Mouse (Mus musculus): ENCODE results near the gene Iqcd.

- TF ChIP-seq POLR2A (IDR thresholded peaks at IDR 0.05; ENCODE audit: insufficient read depth, low read depth, low read length) (no peak), EP300 (IDR thresholded peaks at IDR 0.05; ENCODE audit: insufficient read depth, low read depth, low read length) (no peak), CTCF (IDR thresholded peaks at IDR 0.05) (no peak)
These were observed 22.0 kb upstream of the Iqcd start for GRCm38 (mm10) chr5:120566681-120567252.

Data from heart, adult 2 months (tissue).